Mouse (Mus musculus): ENCODE measurements around the gene Cdh6. TPM values are rescaled to one million over a fixed set of nuclear protein-coding genes. Genes with fewer than 3 reads are reported as not detected.

Cdh6 gene
- polyA plus RNA-seq, 1 experiment from 2014 or later: 2.0 TPM

DNA sequence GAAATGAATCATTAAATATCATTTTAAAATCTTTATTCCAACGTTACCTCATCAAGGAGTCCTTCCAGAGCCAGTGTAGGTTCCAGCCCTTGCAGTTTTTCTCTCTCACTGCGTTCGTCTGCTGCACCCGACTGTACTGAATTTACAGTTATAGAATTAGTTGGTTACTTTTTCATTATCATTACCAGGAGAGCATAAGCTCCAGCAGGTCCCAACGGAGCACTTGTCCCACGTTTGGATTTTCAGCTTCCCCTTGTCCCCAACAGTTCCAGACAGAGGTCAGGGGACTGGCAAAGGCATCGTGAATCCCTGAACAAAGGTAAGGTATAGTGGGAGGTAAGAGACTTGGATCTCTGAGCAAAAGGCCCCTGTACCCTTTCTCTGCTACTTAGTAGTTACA is 35.2 kb upstream of the Cdh6 start:
- no peak overlapping the region for H3K4me3 ChIP-seq (ENCODE audit: control insufficient read depth in 1 of 2, insufficient read depth in 1 of 2, low read depth in 1 of 2, low read length in 2 of 2)
- no peaks in the 10 kb centered on the region for H3K9me3 ChIP-seq (ENCODE audit: control insufficient read depth, low read length)
- H3K36me3 ChIP-seq (ENCODE audit: control insufficient read depth, insufficient read depth, low read length): no peaks in the 10 kb centered on the region
- no peaks in the 10 kb centered on the region for H3K27me3 ChIP-seq (ENCODE audit: control insufficient read depth, insufficient read depth, low read length)
- H3K4me2 ChIP-seq (ENCODE audit: low read length): no peak overlapping the region
- no peak overlapping the region for H3K27ac ChIP-seq (replicated peaks in 1 of 2; ENCODE audit: control insufficient read depth in 1 of 2, insufficient read depth in 1 of 2, low read depth in 2 of 2, low read length in 2 of 2)
- no peaks in the 10 kb centered on the region for H3K4me1 ChIP-seq (ENCODE audit: control insufficient read depth in 2 of 2, insufficient read depth in 2 of 2, low read length in 2 of 2)
- ATAC-seq (ENCODE audit: insufficient number of reproducible peaks, insufficient read depth, low FRiP score, low read depth): no peak
- H3K9ac ChIP-seq (ENCODE audit: low read length): no peak overlapping the region
- 83% methylated on average over 7 of the region's 7 CpGs for WGBS

DNA sequence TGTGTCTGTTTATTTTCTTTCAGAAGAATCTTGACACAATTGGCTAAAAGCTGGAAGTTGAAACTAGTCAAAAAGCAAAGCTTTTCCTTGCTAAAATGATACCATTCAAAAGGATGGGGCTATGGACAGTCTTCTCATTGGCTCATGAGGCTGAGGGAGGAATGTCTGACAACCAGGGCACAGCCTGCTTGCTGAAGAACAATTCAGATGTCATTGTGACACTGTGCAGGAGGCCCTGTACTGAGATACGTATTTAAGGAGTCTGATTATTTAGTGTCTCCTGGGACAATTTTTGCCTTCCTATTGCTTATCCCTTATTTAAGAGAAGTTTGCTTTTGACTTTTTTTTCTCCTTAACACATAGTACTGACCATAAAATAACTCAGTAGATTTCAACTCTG is 22.8 kb upstream of the Cdh6 start:
- no peaks in the 10 kb centered on the region for H3K27me3 ChIP-seq (ENCODE audit: control insufficient read depth, insufficient read depth, low read length)
- H3K36me3 ChIP-seq (ENCODE audit: control insufficient read depth, insufficient read depth, low read length): no peaks in the 10 kb centered on the region
- no peaks in the 10 kb centered on the region; a peak in 1 of 4 replicates for H3K4me1 ChIP-seq (ENCODE audit: control insufficient read depth in 2 of 2, insufficient read depth in 2 of 2, low read length in 2 of 2)
- H3K4me3 ChIP-seq (ENCODE audit: control insufficient read depth in 1 of 2, insufficient read depth in 1 of 2, low read depth in 1 of 2, low read length in 2 of 2): no peak overlapping the region
- H3K4me2 ChIP-seq (ENCODE audit: low read length): no peak overlapping the region
- no peaks in the 10 kb centered on the region for H3K9me3 ChIP-seq (ENCODE audit: control insufficient read depth, low read length)
- H3K9ac ChIP-seq (ENCODE audit: low read length): no peak overlapping the region
- 13% methylated on average over 1 of the region's 1 CpGs for WGBS
- no peak overlapping the region for H3K27ac ChIP-seq (replicated peaks in 1 of 2; ENCODE audit: control insufficient read depth in 1 of 2, insufficient read depth in 1 of 2, low read depth in 2 of 2, low read length in 2 of 2)
- peak; percentile 81 for ATAC-seq (ENCODE audit: insufficient number of reproducible peaks, insufficient read depth, low FRiP score, low read depth)

- H3K36me3 ChIP-seq (ENCODE audit: control insufficient read depth, insufficient read depth, low read length): no peaks in the 10 kb centered on the region
- no peak overlapping the region for H3K4me2 ChIP-seq (ENCODE audit: low read length)
- no peak overlapping the region for H3K4me3 ChIP-seq (ENCODE audit: control insufficient read depth in 1 of 2, insufficient read depth in 1 of 2, low read depth in 1 of 2, low read length in 2 of 2)
- H3K27ac ChIP-seq (replicated peaks in 1 of 2; ENCODE audit: control insufficient read depth in 1 of 2, insufficient read depth in 1 of 2, low read depth in 2 of 2, low read length in 2 of 2): no peak overlapping the region
- no peaks in the 10 kb centered on the region for H3K9me3 ChIP-seq (ENCODE audit: control insufficient read depth, low read length)
- no peak overlapping the region for H3K9ac ChIP-seq (ENCODE audit: low read length)
- H3K4me1 ChIP-seq (ENCODE audit: control insufficient read depth in 2 of 2, insufficient read depth in 2 of 2, low read length in 2 of 2): no peaks in the 10 kb centered on the region; a peak in 1 of 4 replicates
- ATAC-seq (ENCODE audit: insufficient number of reproducible peaks, insufficient read depth, low FRiP score, low read depth): no peak
- H3K27me3 ChIP-seq (ENCODE audit: control insufficient read depth, insufficient read depth, low read length): no peaks in the 10 kb centered on the region
These were observed 20.6 kb upstream of the Cdh6 start for GRCm38 (mm10) chr15:13194048-13194447.

- H3K9ac ChIP-seq (ENCODE audit: low read length): no peak overlapping the region
- 63% methylated on average over 11 of the region's 11 CpGs for WGBS
- H3K4me1 ChIP-seq (ENCODE audit: control insufficient read depth in 2 of 2, insufficient read depth in 2 of 2, low read length in 2 of 2): no peaks in the 10 kb centered on the region; a peak in 1 of 4 replicates
- no peaks in the 10 kb centered on the region for H3K9me3 ChIP-seq (ENCODE audit: control insufficient read depth, low read length)
- no peaks in the 10 kb centered on the region for H3K36me3 ChIP-seq (ENCODE audit: control insufficient read depth, insufficient read depth, low read length)
- no peak overlapping the region for H3K27ac ChIP-seq (replicated peaks in 1 of 2; ENCODE audit: control insufficient read depth in 1 of 2, insufficient read depth in 1 of 2, low read depth in 2 of 2, low read length in 2 of 2)
- no peak overlapping the region for H3K4me2 ChIP-seq (ENCODE audit: low read length)
- H3K4me3 ChIP-seq (ENCODE audit: control insufficient read depth in 1 of 2, insufficient read depth in 1 of 2, low read depth in 1 of 2, low read length in 2 of 2): no peak overlapping the region
- ATAC-seq (ENCODE audit: insufficient number of reproducible peaks, insufficient read depth, low FRiP score, low read depth): no peak
- no peaks in the 10 kb centered on the region for H3K27me3 ChIP-seq (ENCODE audit: control insufficient read depth, insufficient read depth, low read length)
These were observed 19.6 kb upstream of the Cdh6 start for GRCm38 (mm10) chr15:13193076-13193475.

DNA sequence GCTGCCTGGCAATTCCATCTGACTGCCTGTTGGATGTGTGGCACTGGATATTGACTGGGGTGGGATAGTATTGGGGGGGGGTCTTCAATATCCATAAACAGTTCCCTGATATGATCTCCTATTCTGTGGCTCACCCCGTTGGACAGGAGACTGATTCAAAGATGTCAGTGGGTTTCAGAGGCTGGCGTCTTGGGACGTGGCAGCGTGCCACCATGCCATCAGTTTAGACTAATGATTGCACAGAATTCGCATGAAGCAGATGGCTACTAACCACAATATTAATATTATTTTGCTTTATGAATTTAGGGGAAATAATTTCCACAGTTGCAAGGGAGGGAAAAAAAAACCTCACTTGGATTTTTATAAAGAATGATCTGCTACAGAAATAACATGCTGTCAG is 10.2 kb upstream of the Cdh6 start:
- Histone ChIP-seq H3K27ac (replicated peaks in 1 of 2; ENCODE audit: control insufficient read depth in 1 of 2, insufficient read depth in 1 of 2, low read depth in 2 of 2, low read length in 2 of 2) (no peak overlapping the region), H3K4me1 (ENCODE audit: control insufficient read depth in 2 of 2, insufficient read depth in 2 of 2, low read length in 2 of 2) (no peaks in the 10 kb centered on the region), H3K9ac (ENCODE audit: low read length) (no peak overlapping the region), H3K9me3 (ENCODE audit: control insufficient read depth, low read length) (no peaks in the 10 kb centered on the region), H3K4me2 (ENCODE audit: low read length) (no peak overlapping the region), H3K27me3 (ENCODE audit: control insufficient read depth, insufficient read depth, low read length) (no peaks in the 10 kb centered on the region), H3K36me3 (ENCODE audit: control insufficient read depth, insufficient read depth, low read length) (no peaks in the 10 kb centered on the region), H3K4me3 (ENCODE audit: control insufficient read depth in 1 of 2, insufficient read depth in 1 of 2, low read depth in 1 of 2, low read length in 2 of 2) (no peak overlapping the region)
- no peak for ATAC-seq (ENCODE audit: insufficient number of reproducible peaks, insufficient read depth, low FRiP score, low read depth)
- WGBS: 84% methylated on average over 5 of the region's 5 CpGs

DNA sequence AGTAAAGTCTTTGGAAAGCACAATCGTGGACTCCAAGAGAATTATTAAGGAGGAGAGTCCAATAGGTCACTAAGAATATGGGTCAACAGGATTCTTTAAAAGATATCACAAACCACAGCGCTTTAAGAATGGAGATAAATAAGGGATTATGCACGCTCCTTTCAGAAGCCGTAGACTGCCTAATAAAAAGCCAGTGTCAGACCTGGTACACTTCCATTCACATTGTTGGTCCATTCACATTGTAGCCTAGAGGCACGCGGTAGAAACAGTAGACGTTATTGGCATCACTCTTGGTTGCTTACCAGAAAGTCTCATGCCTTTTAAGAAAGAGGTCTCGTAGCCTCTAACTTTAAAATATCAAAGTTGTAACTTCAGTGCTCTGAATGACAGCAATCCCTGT is 8.0 kb upstream of the Cdh6 start:
- H3K4me3 ChIP-seq (ENCODE audit: control insufficient read depth in 1 of 2, insufficient read depth in 1 of 2, low read depth in 1 of 2, low read length in 2 of 2): no peak overlapping the region
- no peak overlapping the region for H3K4me2 ChIP-seq (ENCODE audit: low read length)
- WGBS: 84% methylated on average over 8 of the region's 8 CpGs
- ATAC-seq (ENCODE audit: insufficient number of reproducible peaks, insufficient read depth, low FRiP score, low read depth): no peak
- no peaks in the 10 kb centered on the region for H3K27me3 ChIP-seq (ENCODE audit: control insufficient read depth, insufficient read depth, low read length)
- no peak overlapping the region for H3K9ac ChIP-seq (ENCODE audit: low read length)
- no peaks in the 10 kb centered on the region for H3K9me3 ChIP-seq (ENCODE audit: control insufficient read depth, low read length)
- H3K27ac ChIP-seq (replicated peaks in 1 of 2; ENCODE audit: control insufficient read depth in 1 of 2, insufficient read depth in 1 of 2, low read depth in 2 of 2, low read length in 2 of 2): no peak overlapping the region
- H3K4me1 ChIP-seq (ENCODE audit: control insufficient read depth in 2 of 2, insufficient read depth in 2 of 2, low read length in 2 of 2): no peaks in the 10 kb centered on the region
- no peaks in the 10 kb centered on the region for H3K36me3 ChIP-seq (ENCODE audit: control insufficient read depth, insufficient read depth, low read length)

DNA sequence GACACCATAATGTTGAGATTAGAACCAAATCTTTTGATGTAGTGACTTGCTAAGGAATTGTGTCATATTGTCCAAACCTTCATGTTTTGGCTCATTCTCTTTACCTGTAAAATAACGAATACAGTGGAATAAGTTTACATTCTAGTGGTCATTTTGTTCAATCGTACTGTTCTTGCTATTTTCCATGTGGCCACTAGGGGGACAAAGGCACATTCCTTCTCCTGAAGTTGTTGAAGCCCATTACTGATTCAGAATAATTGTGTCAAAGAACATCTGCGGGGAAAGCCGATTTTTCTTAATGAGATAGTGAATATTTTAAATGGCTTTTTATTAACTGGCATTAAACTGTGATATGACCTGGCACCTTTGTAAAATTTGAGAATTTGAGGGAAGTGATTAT is 7.5 kb upstream of the Cdh6 start:
- Histone ChIP-seq H3K27me3 (ENCODE audit: control insufficient read depth, insufficient read depth, low read length) (0 out of 2 replicates have a peak, but pooled peaks cover 2% of the 10 kb centered on the region), H3K4me3 (ENCODE audit: control insufficient read depth in 1 of 2, insufficient read depth in 1 of 2, low read depth in 1 of 2, low read length in 2 of 2) (no peak overlapping the region), H3K9ac (ENCODE audit: low read length) (no peak overlapping the region), H3K4me1 (ENCODE audit: control insufficient read depth in 2 of 2, insufficient read depth in 2 of 2, low read length in 2 of 2) (no peaks in the 10 kb centered on the region; a peak in 1 of 4 replicates), H3K4me2 (ENCODE audit: low read length) (no peak overlapping the region), H3K9me3 (ENCODE audit: control insufficient read depth, low read length) (no peaks in the 10 kb centered on the region), H3K27ac (replicated peaks in 1 of 2; ENCODE audit: control insufficient read depth in 1 of 2, insufficient read depth in 1 of 2, low read depth in 2 of 2, low read length in 2 of 2) (no peak overlapping the region), H3K36me3 (ENCODE audit: control insufficient read depth, insufficient read depth, low read length) (no peaks in the 10 kb centered on the region)
- no peak for ATAC-seq (ENCODE audit: insufficient number of reproducible peaks, insufficient read depth, low FRiP score, low read depth)
- WGBS: 41% methylated on average over 4 of the region's 4 CpGs

DNA sequence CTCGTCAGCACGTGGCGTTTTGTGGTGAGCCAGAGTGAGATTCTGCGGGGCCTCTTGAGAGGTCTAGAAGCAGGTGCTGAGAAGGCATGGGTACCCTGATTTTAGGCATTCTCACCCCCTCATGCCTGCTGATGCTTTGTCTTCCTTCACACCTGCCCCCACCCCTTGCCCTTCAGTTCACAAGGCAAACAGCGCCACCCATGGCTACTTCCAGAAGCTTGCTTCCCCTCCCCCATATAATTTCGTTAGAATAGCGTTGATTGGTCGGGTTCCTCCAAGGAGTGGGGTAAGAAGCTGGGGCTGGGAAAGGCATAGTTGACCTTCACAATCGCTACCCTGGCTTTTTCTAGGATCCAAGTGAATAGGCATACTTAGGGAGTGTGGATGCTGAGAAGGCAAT is 2.5 kb upstream of the Cdh6 start:
- Histone ChIP-seq H3K4me2 (ENCODE audit: low read length) (no peak overlapping the region), H3K4me1 (ENCODE audit: control insufficient read depth in 2 of 2, insufficient read depth in 2 of 2, low read length in 2 of 2) (peaks cover 0 to 8% of the 10 kb centered on the region in 2 experiments), H3K9me3 (ENCODE audit: control insufficient read depth, low read length) (no peaks in the 10 kb centered on the region), H3K27me3 (ENCODE audit: control insufficient read depth, insufficient read depth, low read length) (0 out of 2 replicates have a peak, but pooled peaks cover 9% of the 10 kb centered on the region), H3K4me3 (ENCODE audit: control insufficient read depth in 1 of 2, insufficient read depth in 1 of 2, low read depth in 1 of 2, low read length in 2 of 2) (no peak overlapping the region), H3K9ac (ENCODE audit: low read length) (no peak overlapping the region), H3K36me3 (ENCODE audit: control insufficient read depth, insufficient read depth, low read length) (no peaks in the 10 kb centered on the region), H3K27ac (replicated peaks in 1 of 2; ENCODE audit: control insufficient read depth in 1 of 2, insufficient read depth in 1 of 2, low read depth in 2 of 2, low read length in 2 of 2) (no peak overlapping the region)
- WGBS: 26% methylated on average over 9 of the region's 9 CpGs
- ATAC-seq (ENCODE audit: insufficient number of reproducible peaks, insufficient read depth, low FRiP score, low read depth): no peak

Measured in heart, embryonic 14.5 days (tissue).